Mouse (Mus musculus): ENCODE results near the gene C1ra. TPM values are rescaled to one million over a fixed set of nuclear protein-coding genes. Genes with fewer than 3 reads are reported as not detected.
"Not testable (repeated sequence)": the region's sequence is repeated elsewhere in the genome, so short reads cannot be mapped to it uniquely, and the experiment has no call there.

C1ra gene
- polyA plus RNA-seq, 1 experiment from 2014 or later = 1.7 TPM

DNA sequence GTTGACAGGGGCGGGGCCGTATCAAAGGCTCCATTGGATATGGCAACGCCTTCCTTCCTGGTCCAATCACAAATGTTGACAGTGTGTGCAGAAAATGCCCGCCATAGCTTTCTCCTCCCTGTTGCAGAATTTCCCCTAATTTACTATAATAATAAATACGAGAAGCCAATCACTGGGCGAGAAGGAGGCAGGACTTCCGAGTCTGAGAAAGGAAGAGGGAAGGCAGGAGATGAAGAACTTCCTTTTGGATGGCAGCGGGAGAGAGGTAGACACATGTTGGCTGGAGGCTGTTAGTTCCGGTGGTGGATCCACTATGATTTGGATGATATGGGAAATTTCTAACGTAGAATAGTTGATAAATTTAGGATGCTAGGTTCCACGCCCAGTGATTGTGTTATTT, 37.6 kb upstream of the C1ra start:
- ATAC-seq (replicated peaks; ENCODE audit: low FRiP score, low TSS enrichment, low read depth) (no peak), DNase-seq (ENCODE audit: low spot score) (no peak)
- no peak overlapping the region for H3K27ac ChIP-seq (ENCODE audit: low read depth)
- H3K9ac ChIP-seq (ENCODE audit: low read length) = no peak overlapping the region
- H3K4me1 ChIP-seq (replicated peaks; ENCODE audit: control insufficient read depth, insufficient read depth, low read length) = no peaks in the 10 kb centered on the region
- H3K9me3 ChIP-seq (ENCODE audit: control insufficient read depth, low read length) = no peaks in the 10 kb centered on the region
- H3K27me3 ChIP-seq (replicated peaks; ENCODE audit: control insufficient read depth, insufficient read depth, low read length) = no peaks in the 10 kb centered on the region
- WGBS = 87% methylated on average over 11 of the region's 11 CpGs
- H3K4me3 ChIP-seq (ENCODE audit: low read depth, low read length) = no peak overlapping the region
- H3K4me2 ChIP-seq (ENCODE audit: low read length) = no peak overlapping the region
- no peaks in the 10 kb centered on the region for H3K36me3 ChIP-seq (ENCODE audit: control insufficient read depth, insufficient read depth, low read length)

GRCm38 (mm10) chr6:124475335-124476075, 36.7 kb upstream of the C1ra start:
- H3K9me3 ChIP-seq (ENCODE audit: control insufficient read depth, low read length); H3K9ac ChIP-seq (ENCODE audit: low read length); H3K4me1 ChIP-seq (replicated peaks; ENCODE audit: control insufficient read depth, insufficient read depth, low read length); ATAC-seq (replicated peaks; ENCODE audit: low FRiP score, low TSS enrichment, low read depth); H3K27ac ChIP-seq (ENCODE audit: low read depth); H3K36me3 ChIP-seq (ENCODE audit: control insufficient read depth, insufficient read depth, low read length); DNase-seq (ENCODE audit: low spot score); H3K27me3 ChIP-seq (replicated peaks; ENCODE audit: control insufficient read depth, insufficient read depth, low read length); H3K4me2 ChIP-seq (ENCODE audit: low read length); H3K4me3 ChIP-seq (ENCODE audit: low read depth, low read length): not testable (repeated sequence)
- WGBS = 87% methylated on average over 9 of the region's 11 CpGs

DNA sequence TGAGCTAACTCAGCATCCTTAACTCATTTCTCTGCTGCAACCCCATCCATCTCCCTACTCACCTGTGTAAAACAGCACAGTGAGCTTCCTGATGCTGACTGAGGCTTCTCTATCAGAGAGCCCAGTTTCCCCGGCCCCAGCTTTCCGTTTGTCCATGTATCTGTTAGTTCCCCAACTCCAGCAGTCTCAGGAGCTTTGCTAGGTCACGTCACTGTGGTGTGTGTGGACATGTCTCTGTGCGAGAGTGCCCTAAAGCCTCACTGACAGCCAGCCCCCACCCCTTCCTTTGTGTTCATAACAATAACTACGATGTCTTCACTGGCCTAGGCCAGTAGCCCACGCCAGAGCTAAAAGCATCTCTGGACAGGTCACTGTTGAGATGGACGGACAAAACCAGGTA, 36.0 kb upstream of the C1ra start:
- no peaks in the 10 kb centered on the region for H3K9me3 ChIP-seq (ENCODE audit: control insufficient read depth, low read length)
- 88% methylated on average over 7 of the region's 7 CpGs for WGBS
- H3K4me2 ChIP-seq (ENCODE audit: low read length) = no peak overlapping the region
- H3K9ac ChIP-seq (ENCODE audit: low read length) = no peak overlapping the region
- no peaks in the 10 kb centered on the region for H3K36me3 ChIP-seq (ENCODE audit: control insufficient read depth, insufficient read depth, low read length)
- ATAC-seq (replicated peaks; ENCODE audit: low FRiP score, low TSS enrichment, low read depth) (no peak), DNase-seq (ENCODE audit: low spot score) (no peak)
- H3K4me3 ChIP-seq (ENCODE audit: low read depth, low read length) = no peak overlapping the region
- no peak overlapping the region for H3K27ac ChIP-seq (ENCODE audit: low read depth)
- no peaks in the 10 kb centered on the region for H3K4me1 ChIP-seq (replicated peaks; ENCODE audit: control insufficient read depth, insufficient read depth, low read length)
- H3K27me3 ChIP-seq (replicated peaks; ENCODE audit: control insufficient read depth, insufficient read depth, low read length) = no peaks in the 10 kb centered on the region

GRCm38 (mm10) chr6:124476796-124477195, 35.4 kb upstream of the C1ra start:
- H3K27ac ChIP-seq (ENCODE audit: low read depth) = no peak overlapping the region
- H3K9ac ChIP-seq (ENCODE audit: low read length) = no peak overlapping the region
- 86% methylated on average over 11 of the region's 11 CpGs for WGBS
- H3K9me3 ChIP-seq (ENCODE audit: control insufficient read depth, low read length) = no peaks in the 10 kb centered on the region
- no peaks in the 10 kb centered on the region for H3K27me3 ChIP-seq (replicated peaks; ENCODE audit: control insufficient read depth, insufficient read depth, low read length)
- H3K4me2 ChIP-seq (ENCODE audit: low read length) = no peak overlapping the region
- no peak for DNase-seq (ENCODE audit: low spot score)
- no peaks in the 10 kb centered on the region for H3K36me3 ChIP-seq (ENCODE audit: control insufficient read depth, insufficient read depth, low read length)
- no peaks in the 10 kb centered on the region for H3K4me1 ChIP-seq (replicated peaks; ENCODE audit: control insufficient read depth, insufficient read depth, low read length)
- no peak overlapping the region for H3K4me3 ChIP-seq (ENCODE audit: low read depth, low read length)
- ATAC-seq (replicated peaks; ENCODE audit: low FRiP score, low TSS enrichment, low read depth) = no peak

DNA sequence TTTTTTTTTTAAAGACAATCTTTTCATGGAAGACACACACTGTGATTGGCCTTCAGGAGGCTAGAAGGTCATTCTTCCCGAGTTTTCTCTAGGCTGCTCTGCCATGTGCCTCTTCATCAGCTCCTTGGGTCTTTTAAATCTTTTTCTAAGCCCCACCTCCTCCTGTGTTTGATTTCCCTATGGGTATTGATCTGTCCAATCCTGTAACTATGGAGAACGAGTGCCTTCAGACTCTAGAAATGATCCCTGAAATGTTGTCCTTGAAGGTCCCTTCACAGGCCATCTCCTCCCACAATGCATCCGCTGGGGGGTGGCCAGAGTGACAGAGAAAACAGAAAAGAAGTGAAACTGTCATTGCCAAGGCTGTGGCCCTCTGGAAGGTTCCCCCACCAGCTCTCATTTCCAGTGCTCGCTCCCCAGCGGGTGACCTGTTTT, 35.0 kb upstream of the C1ra start:
- Histone ChIP-seq H3K4me3 (ENCODE audit: low read depth, low read length) (no peak overlapping the region), H3K27ac (ENCODE audit: low read depth) (no peak overlapping the region), H3K4me1 (replicated peaks; ENCODE audit: control insufficient read depth, insufficient read depth, low read length) (no peaks in the 10 kb centered on the region), H3K4me2 (ENCODE audit: low read length) (no peak overlapping the region), H3K9me3 (ENCODE audit: control insufficient read depth, low read length) (no peaks in the 10 kb centered on the region), H3K36me3 (ENCODE audit: control insufficient read depth, insufficient read depth, low read length) (no peaks in the 10 kb centered on the region), H3K9ac (ENCODE audit: low read length) (no peak overlapping the region), H3K27me3 (replicated peaks; ENCODE audit: control insufficient read depth, insufficient read depth, low read length) (no peaks in the 10 kb centered on the region)
- no peak for DNase-seq (ENCODE audit: low spot score)
- no peak for ATAC-seq (replicated peaks; ENCODE audit: low FRiP score, low TSS enrichment, low read depth)
- WGBS = 66% methylated on average over 5 of the region's 5 CpGs

- no peaks in the 10 kb centered on the region for H3K9me3 ChIP-seq (ENCODE audit: control insufficient read depth, low read length)
- no peak overlapping the region for H3K4me2 ChIP-seq (ENCODE audit: low read length)
- no peak overlapping the region for H3K27ac ChIP-seq (ENCODE audit: low read depth)
- no peak overlapping the region for H3K9ac ChIP-seq (ENCODE audit: low read length)
- H3K36me3 ChIP-seq (ENCODE audit: control insufficient read depth, insufficient read depth, low read length) = no peaks in the 10 kb centered on the region
- 46% methylated on average over 17 of the region's 17 CpGs for WGBS
- no peak overlapping the region for H3K4me3 ChIP-seq (ENCODE audit: low read depth, low read length)
- no peaks in the 10 kb centered on the region for H3K4me1 ChIP-seq (replicated peaks; ENCODE audit: control insufficient read depth, insufficient read depth, low read length)
- peak; percentile 29 for ATAC-seq (replicated peaks; ENCODE audit: low FRiP score, low TSS enrichment, low read depth)
- no peaks in the 10 kb centered on the region for H3K27me3 ChIP-seq (replicated peaks; ENCODE audit: control insufficient read depth, insufficient read depth, low read length)
- DNase-seq (ENCODE audit: low spot score) = peak; percentile 72
Measured at GRCm38 (mm10) chr6:124477922-124478651, 34.1 kb upstream of the C1ra start.

DNA sequence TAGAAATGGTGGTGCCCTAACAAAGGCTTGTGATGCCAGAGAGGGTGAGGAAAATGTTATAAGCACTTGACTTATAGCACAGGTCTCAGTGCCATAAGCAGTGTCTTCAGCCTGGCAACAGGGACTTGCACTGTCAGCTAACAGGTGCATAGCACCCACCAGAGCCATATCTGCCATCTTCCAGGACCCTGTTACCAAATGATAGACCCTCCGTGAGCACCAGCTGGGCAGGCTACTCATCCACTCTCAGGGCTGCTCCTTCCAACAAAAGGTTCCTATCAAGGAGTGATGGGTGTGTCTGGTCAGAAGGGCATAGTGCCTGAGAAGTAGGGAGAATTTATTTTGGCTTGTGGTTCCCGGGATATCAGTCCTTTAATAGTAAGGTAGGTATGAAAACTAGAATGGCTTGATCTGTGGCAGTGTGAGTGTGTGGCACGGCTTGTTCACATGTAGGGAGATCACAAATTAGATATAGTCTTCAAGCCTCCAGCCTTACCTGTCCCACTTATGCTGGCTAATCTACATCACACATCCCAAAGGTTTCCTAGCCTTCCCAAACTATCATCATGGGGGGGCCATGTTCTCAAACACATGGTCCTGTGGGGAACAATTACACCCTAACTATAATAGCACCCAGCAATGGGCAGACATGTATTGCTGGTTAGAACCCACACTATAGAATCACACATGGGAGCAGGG, 33.2 kb upstream of the C1ra start:
- Histone ChIP-seq H3K9me3 (ENCODE audit: control insufficient read depth, low read length) (no peaks in the 10 kb centered on the region), H3K27me3 (replicated peaks; ENCODE audit: control insufficient read depth, insufficient read depth, low read length) (no peaks in the 10 kb centered on the region), H3K4me2 (ENCODE audit: low read length) (no peak overlapping the region), H3K9ac (ENCODE audit: low read length) (no peak overlapping the region), H3K4me1 (replicated peaks; ENCODE audit: control insufficient read depth, insufficient read depth, low read length) (no peaks in the 10 kb centered on the region), H3K27ac (ENCODE audit: low read depth) (no peak overlapping the region), H3K36me3 (ENCODE audit: control insufficient read depth, insufficient read depth, low read length) (no peaks in the 10 kb centered on the region), H3K4me3 (ENCODE audit: low read depth, low read length) (no peak overlapping the region)
- 92% methylated on average over 3 of the region's 3 CpGs for WGBS
- ATAC-seq (replicated peaks; ENCODE audit: low FRiP score, low TSS enrichment, low read depth) = no peak
- no peak for DNase-seq (ENCODE audit: low spot score)

GRCm38 (mm10) chr6:124479573-124479930, 32.7 kb upstream of the C1ra start:
- Histone ChIP-seq H3K36me3 (ENCODE audit: control insufficient read depth, insufficient read depth, low read length) (no peaks in the 10 kb centered on the region), H3K9me3 (ENCODE audit: control insufficient read depth, low read length) (no peaks in the 10 kb centered on the region), H3K4me3 (ENCODE audit: low read depth, low read length) (no peak overlapping the region), H3K4me2 (ENCODE audit: low read length) (no peak overlapping the region), H3K4me1 (replicated peaks; ENCODE audit: control insufficient read depth, insufficient read depth, low read length) (no peaks in the 10 kb centered on the region), H3K27me3 (replicated peaks; ENCODE audit: control insufficient read depth, insufficient read depth, low read length) (no peaks in the 10 kb centered on the region), H3K9ac (ENCODE audit: low read length) (no peak overlapping the region), H3K27ac (ENCODE audit: low read depth) (no peak overlapping the region)
- 85% methylated on average over 3 of the region's 3 CpGs for WGBS
- no peak for DNase-seq (ENCODE audit: low spot score)
- ATAC-seq (replicated peaks; ENCODE audit: low FRiP score, low TSS enrichment, low read depth) = no peak; the same call in 1 of the 2 replicates

Data from intestine, embryonic 14.5 days (tissue).